Mouse (Mus musculus) testis, adult 2 months (tissue): ENCODE data around the gene Aoc3.

Source experiments
- CTCF ChIP-seq: fragments of 200-500 bp; IDR thresholded peaks from 2 replicates; pipeline ENCODE4 v1.5.1; 2012; ENCODE audit warnings: low read depth, mild to moderate bottlenecking, inconsistent platforms, low read length, moderate library complexity; ENCODE audit not compliant: control insufficient read depth, insufficient read depth, insufficient replicate concordance
- POLR2A ChIP-seq: fragments of 200-500 bp; IDR thresholded peaks from 2 replicates; pipeline ENCODE4 v1.6.1; 2012; ENCODE audit warnings: low read depth, mild to moderate bottlenecking, inconsistent platforms, low read length, moderate library complexity; ENCODE audit not compliant: control insufficient read depth

DNA sequence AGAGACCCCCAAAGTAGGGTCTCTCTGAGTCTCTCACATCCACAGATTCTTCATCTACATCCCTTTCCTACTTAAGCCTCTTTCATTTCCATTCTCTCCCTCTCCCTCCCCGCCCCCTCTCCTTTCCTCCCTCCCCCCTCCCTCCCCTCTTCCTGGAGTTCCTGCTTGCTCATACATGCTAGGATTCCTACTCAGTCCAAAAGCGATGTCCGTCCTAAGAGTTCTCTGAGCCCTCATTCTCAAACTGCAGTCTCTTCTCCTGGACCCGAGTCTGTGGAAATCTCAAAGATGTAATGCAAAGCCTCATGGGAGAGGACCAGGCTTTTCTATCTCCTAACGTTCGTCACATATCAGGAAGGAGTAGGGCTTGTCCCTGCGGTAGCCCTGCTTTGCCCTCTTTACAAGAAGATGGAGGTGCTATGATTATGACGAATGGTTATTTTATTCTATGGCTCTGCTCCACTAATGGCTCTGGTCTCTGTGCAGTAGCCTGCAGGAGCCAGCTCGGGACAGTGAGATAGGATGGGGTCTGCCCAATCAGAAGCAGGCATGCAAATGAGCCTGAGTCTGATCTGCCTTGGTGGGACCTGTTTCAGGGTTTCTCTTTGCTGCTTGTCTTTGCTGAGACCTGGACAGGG is 7.8 kb downstream of the Aoc3 start:
- TF ChIP-seq POLR2A (no peak), CTCF (no peak)
